Mouse (Mus musculus): ENCODE results near the gene Stx3.

Stx3 gene

DNA sequence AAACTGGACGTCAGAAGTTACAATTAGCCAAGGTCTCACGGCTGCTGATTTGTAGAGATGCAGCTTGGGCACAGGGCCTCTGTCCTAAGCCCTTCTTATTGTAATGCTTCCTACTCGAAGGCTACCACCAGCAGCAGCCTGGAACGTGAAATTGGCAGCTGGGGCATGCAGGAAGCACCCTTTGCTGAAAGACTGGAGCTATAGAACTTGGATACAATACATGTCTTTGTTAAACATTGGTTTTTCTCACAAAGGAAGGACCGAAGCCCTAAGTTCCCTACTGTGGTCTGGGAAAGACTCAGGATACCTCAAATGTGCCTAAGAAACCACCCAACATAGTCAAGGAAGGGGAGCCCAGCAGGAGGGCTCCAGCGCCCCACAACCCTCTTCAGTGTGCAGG lies 11.4 kb downstream of the Stx3 start:
- DNase-seq (ENCODE audit: low spot score in 2 of 2) = no peak

DNA sequence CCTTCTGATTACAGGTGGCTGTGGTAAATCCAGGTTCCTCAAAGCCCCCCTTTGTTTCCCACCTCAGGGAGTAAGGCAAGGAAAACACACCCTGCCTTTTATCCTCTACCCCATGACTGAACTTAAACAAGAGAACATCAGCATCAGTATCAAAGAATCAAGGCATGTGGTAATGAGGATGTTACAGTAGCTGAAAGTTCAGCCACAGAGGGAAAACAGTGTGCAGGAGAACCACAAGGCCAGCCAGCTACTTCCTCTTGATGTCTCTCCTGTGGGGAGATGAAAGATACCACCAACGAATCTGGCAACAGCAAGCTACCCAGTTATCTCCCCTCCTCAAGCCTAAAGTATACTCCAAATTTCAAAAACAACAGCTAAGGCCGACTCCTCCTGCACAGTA lies 12.0 kb downstream of the Stx3 start:
- no peak for DNase-seq (ENCODE audit: low spot score in 2 of 2)

DNA sequence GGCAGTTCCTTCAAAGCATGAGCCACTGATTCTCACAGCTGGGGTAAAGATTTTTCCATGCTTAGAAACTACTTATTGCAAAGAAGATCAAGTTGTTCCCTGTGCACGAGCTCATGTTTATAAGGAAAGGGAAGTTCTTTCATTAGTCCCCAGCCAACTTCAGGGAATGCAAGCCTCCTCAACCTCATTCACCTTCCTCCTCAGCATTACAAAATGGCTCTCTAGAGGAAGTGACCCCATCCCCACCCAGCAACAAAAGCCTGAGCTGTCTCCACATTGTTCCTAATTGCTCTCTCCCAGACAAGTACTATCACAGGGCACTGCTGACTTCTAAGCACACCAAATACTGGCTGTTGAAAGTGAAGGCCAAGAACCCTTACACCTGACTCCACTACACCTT lies 14.8 kb downstream of the Stx3 start:
- DNase-seq (ENCODE audit: low spot score in 2 of 2) = no peak

DNA sequence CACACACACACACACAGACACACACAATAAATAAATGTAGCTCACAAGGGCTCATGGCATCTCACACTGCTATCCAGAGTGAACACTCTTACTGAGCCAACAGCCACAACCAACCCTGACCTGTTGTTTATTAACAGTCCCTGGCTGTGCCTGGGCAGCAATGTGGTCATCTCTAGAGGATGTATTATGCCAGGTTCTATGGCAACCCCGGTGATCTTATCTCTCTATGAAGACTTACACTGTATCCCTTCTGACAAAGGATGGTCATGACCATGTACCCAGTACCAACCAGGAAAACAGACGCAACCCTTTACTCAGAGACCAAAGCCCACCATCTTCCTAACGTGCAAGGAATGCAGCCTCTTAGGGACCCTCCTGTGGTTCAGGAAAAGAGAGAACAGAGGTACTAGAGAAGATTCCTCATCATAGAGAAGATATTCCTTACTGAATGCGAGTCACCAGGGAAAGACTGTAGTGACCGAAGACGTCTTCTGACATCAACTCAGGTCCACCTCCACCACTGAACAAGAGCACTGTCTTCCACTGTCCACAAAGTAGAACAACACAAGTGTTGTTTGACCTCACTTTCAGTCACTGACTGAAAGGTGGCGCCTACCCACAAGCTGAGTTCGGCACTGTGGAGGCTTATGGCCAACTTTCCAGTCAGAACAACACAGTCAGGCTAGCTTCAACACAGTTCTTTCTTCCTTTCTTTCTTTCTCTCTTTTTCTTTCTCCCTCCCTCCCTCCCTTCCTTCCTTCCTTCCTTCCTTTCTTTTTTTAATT lies 18.5 kb downstream of the Stx3 start:
- no peak for DNase-seq (ENCODE audit: low spot score in 2 of 2)

DNA sequence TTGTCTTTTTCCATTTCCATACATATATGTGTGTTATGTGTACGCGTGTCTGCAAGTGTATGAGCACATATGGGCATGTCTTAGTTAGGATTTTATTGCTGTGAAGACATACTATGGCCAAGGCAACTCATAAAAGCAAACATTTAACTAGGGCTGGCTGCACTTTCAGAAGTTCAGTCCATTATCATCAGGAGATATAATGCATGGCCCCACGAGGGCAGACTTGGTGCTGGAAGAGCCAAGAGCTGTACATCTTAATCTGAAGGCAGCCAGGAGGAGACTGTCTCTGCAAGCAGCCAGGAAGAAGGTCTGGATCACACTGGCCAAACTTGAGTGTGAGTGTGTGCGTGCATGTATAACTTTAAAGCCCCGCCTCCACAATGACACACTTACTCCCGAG lies 24.8 kb downstream of the Stx3 start:
- no peak for DNase-seq (ENCODE audit: low spot score in 2 of 2)

DNA sequence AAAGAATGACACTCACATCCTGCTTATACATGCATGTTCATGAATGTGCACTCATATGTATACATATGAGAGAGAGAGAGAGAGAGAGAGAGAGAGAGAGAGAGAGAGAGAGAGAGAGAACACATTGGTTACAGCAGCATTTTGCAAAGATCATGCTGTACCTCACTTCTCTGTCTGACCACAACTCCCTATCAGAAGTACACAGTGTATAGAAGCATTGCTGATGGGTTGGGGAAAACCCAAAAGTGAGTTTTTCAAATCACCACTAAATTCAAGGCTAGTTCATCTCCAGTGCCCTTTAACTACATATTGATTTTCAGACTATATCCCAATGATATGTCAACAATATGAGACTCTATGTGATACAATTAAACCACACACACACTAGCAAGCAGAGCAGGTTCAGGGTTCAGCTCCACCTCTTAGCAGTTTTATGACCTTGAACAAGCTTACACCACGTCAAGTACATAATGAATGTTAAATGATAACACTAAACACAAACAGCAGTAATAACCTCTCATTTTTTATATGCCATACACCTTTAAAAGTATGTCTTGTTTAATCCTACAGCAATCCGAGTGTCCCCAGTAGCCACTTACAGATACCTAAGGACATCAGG lies 25.4 kb downstream of the Stx3 start:
- DNase-seq (ENCODE audit: low spot score in 2 of 2) = no peak

DNA sequence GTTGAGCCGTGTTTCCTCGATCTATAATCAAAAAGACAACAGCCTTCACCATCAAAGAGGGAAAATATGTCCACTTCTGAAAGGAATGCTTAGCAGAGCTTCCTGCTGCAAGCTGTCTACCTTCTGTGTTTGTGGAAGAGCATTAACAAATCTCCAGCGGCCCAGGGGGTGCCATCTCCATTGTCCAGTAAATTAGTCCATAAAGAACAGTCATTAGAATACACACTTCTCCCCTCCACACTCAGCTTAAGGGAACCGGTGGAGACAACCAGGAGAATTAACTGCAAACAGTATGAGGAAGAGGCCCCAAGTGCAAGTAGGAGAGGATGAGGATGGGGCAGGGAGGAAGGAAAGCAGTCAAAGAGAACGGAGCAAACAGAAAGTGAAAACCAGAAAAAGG lies 27.4 kb downstream of the Stx3 start:
- DNase-seq (ENCODE audit: low spot score in 2 of 2) = no peak

DNA sequence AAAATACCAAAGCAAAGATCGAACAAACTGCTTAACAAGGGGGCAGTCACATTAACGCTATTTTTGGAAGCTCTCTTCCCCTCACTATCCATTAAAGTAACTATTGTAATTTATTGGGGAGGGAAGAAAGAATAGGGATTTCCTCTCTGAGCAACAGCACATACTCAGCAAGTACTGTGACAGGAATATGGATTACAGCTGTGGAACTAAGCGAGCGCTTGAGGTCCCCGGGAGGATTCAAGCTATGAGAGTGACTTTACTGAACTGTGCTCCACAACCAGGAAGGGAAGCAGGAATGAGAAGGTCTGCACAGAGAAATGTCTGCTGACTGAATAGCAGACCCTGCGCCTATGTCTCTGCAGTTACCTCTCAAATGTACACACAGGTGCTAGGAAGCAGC lies 30.3 kb downstream of the Stx3 start:
- no peak for DNase-seq (ENCODE audit: low spot score in 2 of 2)

DNA sequence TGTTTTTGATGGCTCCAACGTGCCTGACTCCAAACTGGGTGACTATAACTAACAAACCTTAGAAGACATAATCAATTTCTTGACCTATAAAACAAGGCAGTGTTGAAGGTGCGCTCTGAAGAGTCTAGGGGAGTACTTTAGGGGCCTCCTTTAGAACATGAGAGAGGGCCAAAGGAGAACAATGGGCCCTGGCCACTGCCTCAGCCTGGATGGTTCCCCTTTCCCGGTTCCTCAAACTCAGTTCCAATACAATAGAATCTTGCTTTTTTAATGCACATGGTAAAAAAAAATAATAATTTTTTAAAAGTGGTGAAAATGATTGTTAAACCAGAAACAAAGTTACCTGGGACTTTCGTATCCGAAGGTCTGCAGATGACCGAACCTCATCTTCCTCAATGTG lies 31.4 kb downstream of the Stx3 start:
- no peak for DNase-seq (ENCODE audit: low spot score in 2 of 2)

DNA sequence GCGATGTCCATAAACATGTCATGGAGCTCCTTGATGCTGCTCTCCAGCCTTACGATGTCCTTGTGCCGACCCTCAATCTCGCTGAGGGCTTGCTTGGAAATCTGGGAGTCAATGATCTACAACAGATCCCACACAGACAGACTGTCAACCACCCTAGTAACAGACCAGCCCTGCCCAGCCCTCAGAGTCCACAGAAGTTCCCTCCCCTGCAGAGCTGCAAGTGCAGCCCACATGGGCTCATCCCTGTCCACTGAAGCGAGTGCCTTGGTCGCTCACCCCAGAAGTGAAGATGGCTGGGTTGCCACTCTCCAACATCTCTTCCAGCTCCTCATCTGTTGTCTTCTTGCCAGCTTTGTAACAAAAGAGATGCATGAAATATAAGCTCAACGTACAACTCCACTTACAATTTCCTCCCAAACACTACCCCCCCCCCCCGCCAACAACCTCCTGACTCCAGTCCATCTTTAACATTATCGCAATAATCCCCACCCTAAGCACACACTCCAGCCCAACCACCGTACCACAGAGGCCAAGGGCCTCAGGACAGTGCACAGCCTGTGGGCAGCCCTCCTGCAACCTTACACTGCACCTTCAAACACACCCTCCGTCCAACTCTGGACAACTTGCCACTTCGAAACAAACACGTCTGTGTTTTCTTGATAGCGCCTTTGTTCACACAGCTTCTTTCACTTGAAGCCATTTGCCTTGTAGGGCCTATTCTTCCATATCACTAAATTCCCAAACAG lies 33.6 kb downstream of the Stx3 start:
- no peak for DNase-seq (ENCODE audit: low spot score in 2 of 2)

DNA sequence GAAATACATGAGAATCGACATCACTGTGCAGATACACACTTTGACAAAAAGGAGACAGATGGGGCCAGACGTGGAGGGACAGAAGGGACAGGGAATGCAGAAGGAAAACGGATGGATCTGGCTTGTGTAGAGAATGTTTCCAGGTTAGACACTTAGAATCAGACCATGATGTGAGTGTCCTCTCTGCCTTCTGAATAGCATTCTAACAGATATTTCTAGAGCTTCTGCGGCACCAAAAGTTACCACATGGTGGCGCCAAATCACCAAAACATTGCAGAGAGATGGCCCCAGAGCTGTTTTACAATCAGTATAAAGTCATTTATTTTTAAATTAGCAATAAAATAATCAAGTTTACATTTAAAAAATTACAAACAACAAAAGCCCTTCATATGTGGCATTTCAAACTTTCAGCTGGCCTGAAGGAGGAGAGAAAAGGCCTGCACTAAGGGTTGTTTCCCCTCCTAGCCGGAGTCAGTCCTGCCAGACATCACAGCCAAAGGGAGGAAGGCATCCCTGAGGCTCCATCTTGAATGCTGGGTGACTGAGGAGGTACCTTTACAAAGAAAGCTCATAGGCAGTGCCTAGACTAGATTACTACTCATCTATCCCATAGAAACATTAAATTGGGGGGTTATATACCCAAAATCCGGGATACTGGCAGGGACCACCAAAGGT lies 41.9 kb downstream of the Stx3 start:
- DNase-seq (ENCODE audit: low spot score in 2 of 2) = peak; percentile 49 to 83

DNA sequence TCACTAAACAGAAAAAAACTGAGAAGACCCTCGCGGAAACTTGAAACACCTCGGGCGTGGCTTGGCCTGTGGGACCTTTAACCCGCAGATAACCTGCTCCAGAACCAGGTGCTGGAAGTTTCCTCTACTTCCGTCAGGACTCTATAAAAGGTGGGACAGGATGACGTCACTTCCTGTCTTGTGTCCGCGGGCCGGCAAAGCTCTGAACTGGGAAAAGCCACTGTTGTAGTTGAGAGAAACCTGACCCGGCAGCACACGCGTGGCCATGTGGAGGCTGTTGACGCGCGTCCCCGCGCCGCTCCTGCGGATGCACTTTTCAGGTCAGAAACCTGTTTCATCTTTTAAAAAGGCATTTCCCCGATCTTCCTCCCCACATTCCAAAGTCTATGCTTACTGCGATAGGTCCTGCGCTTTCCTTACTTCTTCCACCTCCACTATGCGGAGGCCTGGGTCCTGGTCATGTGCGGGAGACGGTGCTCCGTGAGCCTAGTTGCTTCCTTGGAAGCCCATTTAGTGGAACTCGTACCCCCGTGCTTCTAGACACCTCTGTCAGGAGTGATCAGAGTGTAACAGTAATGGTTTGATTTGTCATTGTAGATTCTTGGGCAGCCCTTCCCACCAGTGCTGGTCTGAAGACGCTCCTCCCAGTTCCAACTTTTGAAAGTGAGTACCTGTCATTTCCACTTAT lies 48.9 kb downstream of the Stx3 start, which contains the start of gene Mrpl16:
Gene Mrpl16 (plus strand): TSS at position 187 of the 688 bp plus-strand sequence.
- peak; percentile 88 to 91 for DNase-seq (ENCODE audit: low spot score in 2 of 2)

DNA sequence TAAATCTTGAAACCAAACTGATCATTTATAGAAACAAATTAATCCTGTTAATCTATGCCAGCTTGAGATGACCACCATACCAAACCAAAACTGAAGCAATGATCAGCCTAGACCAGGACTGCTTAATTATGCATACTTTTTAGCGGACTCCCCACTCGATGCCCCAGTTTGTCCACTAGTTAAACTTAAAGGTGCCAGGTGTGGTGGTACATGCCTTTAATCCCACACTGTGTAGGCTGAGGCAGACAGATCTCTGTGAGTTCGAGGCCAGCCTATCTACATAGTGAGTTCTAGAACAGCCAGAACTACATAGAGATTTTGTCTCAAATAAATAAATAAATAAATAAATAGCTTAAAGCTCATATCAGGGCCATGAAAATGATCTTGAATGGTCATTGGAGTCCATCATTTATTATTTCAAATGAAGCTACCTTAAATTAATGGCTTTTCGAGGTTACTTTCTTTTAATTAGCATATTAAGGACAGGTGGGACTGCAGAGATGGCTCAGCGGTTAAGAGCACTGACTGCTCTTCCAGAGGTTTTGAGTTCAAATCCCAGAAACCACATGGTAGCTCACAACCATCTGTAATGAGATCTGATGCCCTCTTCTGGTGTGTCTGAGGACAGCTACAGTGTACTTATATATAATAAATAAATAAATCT lies 49.8 kb downstream of the Stx3 start:
- DNase-seq (ENCODE audit: low spot score in 2 of 2) = no peak

DNA sequence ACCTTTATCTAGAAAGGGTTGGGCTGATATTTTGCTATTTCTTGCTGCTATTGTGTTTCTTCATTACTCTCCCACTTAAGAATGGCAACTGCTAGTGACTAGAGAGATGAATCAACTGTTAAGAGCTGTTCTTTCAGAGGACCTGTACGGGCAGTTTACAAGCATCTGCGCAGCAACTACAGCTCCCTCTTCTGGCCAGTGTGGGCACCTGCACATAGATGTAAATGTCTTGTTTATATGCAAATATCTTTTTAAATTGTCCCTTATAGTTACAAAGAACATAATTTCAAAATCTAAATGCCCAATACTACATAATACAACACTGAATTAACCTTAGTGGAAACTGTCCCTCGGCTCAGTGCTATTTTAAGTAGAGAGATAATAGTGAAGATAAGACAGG lies 51.0 kb downstream of the Stx3 start:
- DNase-seq (ENCODE audit: low spot score in 2 of 2) = no peak

DNA sequence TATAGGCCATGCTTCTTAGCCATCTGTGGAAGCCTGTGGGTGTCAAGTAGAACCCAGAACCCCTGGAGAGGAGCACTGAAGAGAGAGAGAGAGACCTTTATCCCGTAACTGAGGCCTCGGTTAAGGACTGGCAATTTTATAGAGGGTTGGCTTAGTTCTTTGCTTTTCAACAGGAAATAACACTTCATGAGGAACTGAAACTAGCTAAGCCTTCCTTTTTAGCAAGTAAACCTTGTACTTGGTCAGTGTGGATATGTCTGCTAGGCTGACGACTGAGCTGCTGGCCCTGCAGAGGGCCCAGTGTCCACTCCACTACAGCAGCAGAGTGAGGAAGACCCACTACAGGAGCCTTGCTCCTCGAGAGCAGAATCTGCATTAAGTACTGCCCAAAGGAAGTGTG lies 52.8 kb downstream of the Stx3 start:
- DNase-seq (ENCODE audit: low spot score in 2 of 2) = no peak

DNA sequence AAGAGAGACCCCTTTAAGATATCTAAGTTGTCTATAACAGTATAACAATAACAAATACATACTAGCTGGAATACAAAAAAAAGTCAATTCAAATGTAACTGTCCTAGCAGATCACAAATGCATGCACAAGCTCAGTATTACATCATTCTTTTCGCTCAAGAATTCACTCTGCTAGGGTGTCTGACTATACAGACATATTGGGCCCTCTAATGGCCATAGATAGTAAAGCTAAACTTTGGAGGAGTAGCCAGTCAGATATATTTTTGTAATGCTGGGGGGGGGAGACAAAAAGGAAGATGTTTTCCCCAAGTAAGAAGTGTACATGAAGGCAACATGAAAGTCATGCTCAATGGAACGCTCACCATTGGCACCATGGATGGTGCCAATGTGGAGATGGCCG lies 54.1 kb downstream of the Stx3 start:
- DNase-seq (ENCODE audit: low spot score in 2 of 2) = no peak

DNA sequence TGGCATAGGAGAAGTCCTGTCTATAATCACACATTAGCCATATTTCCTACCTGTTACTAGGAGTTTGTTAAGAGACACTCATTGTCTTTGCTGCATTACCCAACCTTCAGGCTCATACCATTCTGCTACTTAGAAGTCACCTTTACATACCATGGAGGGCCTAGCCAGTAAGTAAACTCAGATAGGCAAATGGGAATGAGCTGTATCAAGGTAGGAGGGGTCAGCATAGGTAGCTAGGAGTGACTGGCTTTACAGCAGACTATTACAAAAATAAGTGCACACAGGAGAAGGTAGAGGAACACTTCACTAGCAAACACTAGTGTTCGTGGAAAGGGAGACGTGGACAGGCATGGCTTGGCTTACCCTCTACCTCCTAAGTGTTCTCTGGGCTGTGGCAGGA lies 71.9 kb downstream of the Stx3 start, which contains the start of gene Gif:
Gene Gif (plus strand): TSS at position 257 of the 400 bp plus-strand sequence.
- DNase-seq (ENCODE audit: low spot score in 2 of 2) = no peak

DNA sequence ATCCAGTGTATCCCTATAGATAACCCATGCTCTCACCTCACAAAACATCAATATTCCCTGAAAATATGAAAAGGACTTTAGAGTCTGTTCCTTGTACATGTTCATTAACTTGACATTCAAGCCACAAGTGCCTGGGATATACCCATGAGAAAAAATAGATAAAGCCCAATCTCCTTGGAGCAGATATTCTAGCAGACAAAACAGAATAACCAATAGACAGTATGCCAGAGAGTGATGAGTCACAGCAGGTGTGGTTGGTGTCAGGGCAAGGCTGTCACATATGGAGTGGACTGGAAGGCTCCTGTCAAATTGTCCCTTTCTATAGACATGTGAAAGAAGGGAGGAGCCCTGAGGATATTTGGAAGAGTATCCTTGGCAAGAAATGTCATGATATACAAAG lies 73.5 kb downstream of the Stx3 start:
- DNase-seq (ENCODE audit: low spot score in 2 of 2) = no peak

DNA sequence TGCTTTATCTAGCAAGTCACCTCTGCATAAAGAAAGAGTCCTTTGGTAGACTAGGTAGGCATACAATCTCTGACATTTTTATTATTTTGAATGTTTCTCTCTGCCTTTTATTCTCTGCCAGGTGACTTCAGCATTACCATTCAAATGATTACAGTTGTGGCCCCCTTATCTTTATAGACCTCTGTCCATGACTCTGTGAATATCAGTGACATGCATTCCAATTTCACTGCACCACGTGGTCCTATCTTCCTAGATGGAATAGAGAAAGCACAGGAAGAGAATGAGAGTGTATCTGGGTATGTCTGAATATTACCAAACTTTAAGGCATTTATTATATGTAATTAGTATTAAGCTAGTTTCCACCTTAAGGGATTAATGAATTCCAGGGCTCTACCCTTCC lies 82.7 kb downstream of the Stx3 start:
- DNase-seq (ENCODE audit: low spot score in 2 of 2) = no peak

DNA sequence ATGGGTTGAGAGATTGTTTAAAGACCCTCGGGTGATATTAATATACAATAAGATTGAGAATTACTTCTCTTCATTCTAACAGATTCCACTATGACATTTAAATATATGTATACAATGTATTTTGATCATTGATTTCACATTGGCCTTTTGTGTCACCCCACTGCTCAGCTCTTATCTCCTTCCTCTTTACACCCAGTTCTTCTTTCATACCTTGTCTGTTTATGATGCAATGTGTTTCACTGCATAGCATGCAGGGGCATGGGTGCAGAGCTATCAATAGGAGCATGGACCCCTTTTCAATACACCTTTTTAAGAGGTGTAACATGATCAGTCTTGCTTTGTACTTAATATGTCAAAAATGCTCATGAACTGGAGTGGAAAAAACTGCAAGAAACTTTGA lies 88.9 kb downstream of the Stx3 start:
- no peak for DNase-seq (ENCODE audit: low spot score in 2 of 2)

DNA sequence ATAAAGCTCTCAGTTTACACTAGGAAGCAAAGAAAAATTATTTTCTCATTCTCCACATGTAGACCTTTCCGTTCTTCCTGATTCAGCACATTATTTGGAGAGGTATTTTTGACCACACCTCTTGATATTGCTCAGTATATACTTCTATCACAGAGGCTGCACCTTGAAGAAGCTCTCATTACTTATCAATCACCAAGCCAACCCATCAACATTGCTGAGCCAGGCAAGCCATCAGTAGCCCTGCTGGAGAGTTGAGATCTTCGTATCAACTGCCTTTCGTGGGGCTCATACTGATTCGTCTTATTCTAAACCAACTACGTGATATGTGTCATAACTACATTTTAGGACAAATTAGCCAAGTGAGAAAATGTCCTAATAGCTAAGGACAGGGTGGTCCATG lies 91.9 kb downstream of the Stx3 start:
- DNase-seq (ENCODE audit: low spot score in 2 of 2) = no peak

All from spleen, postnatal 4 days (tissue).